Mouse (Mus musculus): ENCODE data around the gene E2f8.

GRCm38 (mm10) chr7:48859362-48859761 lies 22.0 kb downstream of the E2f8 start:
- no peak for TF ChIP-seq E2F4 (IDR thresholded peaks at IDR 0.05; ENCODE audit: insufficient read depth)
- no peak for TF ChIP-seq TCF3 (IDR thresholded peaks at IDR 0.05; ENCODE audit: insufficient read length, low read depth)
- no peak for TF ChIP-seq POLR2A (IDR thresholded peaks at IDR 0.05; ENCODE audit: insufficient read length, low read depth)
